22 mouse cellular contexts compared by ENCODE assay signal in the genomic region with DNA sequence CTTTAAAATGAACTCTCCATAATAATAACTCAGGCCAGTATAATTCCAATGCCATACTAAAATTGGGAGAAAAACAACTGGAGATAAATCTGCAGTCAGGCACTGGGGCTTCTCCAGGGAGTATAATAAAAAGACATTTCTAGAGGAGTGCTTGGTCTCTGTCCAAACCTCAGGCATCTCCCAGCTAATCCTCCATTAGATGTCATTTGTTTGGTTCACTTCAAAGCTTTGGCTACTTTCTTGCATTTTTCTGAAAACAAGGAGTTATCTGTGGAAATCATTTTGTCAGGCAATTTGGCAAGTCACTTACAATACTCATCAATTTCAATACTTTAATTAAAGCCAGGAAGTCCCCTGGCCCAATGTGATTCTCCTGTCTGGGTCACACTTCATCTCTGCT.
DNase-seq lines count a peak whose midpoint lies in the region; ATAC-seq lines count a peak whose summit lies in the region.
"Had no signal": no experiment of that assay in that cellular context is flagged by ENCODE, and none has a peak within 500 bp of the region (broad histone marks: within the 10 kb centered on the region; RNA-seq: fewer than 3 reads in every experiment).

No protein-coding gene starts in this region.

- H3K4me2 ChIP-seq in embryonic facial prominence, embryonic 14.5 days (ENCODE audit: low read depth, low read length) = no peak overlapping the region
- H3K4me2 ChIP-seq in lung, embryonic 15.5 days = no peak overlapping the region
- H3K4me2 ChIP-seq: embryonic facial prominence, embryonic 15.5 days; forebrain, embryonic 15.5 days; heart, embryonic 13.5 days had no signal

- no peaks in the 10 kb centered on the region for H3K4me1 ChIP-seq in embryonic facial prominence, embryonic 14.5 days (ENCODE audit: control insufficient read depth, insufficient read depth, low read length)
- peaks cover 7% of the 10 kb centered on the region for H3K4me1 ChIP-seq in embryonic facial prominence, embryonic 10.5 days
- H3K4me1 ChIP-seq in lung, embryonic 15.5 days = 0 out of 2 replicates have a peak, but pooled peaks cover 4% of the 10 kb centered on the region
- H3K4me1 ChIP-seq: embryonic facial prominence, embryonic 15.5 days had no signal

- no peaks in the 10 kb centered on the region for H3K36me3 ChIP-seq in embryonic facial prominence, embryonic 14.5 days (ENCODE audit: control insufficient read depth, insufficient read depth, low read length)
- H3K36me3 ChIP-seq in embryonic facial prominence, embryonic 10.5 days (replicated peaks) = no peaks in the 10 kb centered on the region
- no peaks in the 10 kb centered on the region for H3K36me3 ChIP-seq in lung, embryonic 15.5 days
- H3K36me3 ChIP-seq: embryonic facial prominence, embryonic 15.5 days; forebrain, embryonic 10.5 days; forebrain, embryonic 15.5 days; G1E; heart, embryonic 13.5 days had no signal

- H3K9me3 ChIP-seq in embryonic facial prominence, embryonic 14.5 days (ENCODE audit: control insufficient read depth, low read length) = no peaks in the 10 kb centered on the region
- H3K9me3 ChIP-seq in embryonic facial prominence, embryonic 10.5 days = no peaks in the 10 kb centered on the region
- no peaks in the 10 kb centered on the region for H3K9me3 ChIP-seq in lung, embryonic 15.5 days
- H3K9me3 ChIP-seq: embryonic facial prominence, embryonic 15.5 days; forebrain, embryonic 10.5 days; forebrain, embryonic 15.5 days; G1E; heart, embryonic 13.5 days had no signal

- no peak overlapping the region for H3K4me3 ChIP-seq in embryonic facial prominence, embryonic 14.5 days (ENCODE audit: low read depth, low read length)
- H3K4me3 ChIP-seq in embryonic facial prominence, embryonic 10.5 days = no peak overlapping the region
- H3K4me3 ChIP-seq in lung, embryonic 15.5 days = no peak overlapping the region
- H3K4me3 ChIP-seq: embryonic facial prominence, embryonic 15.5 days; erythroblast, embryonic 14.5 days; forebrain, embryonic 10.5 days; forebrain, embryonic 15.5 days; heart, embryonic 13.5 days had no signal

- no peak for ATAC-seq in embryonic facial prominence, embryonic 14.5 days (ENCODE audit: low read depth)
- ATAC-seq in lung, embryonic 15.5 days (ENCODE audit: borderline replicate concordance, extremely low read depth, low FRiP score, low TSS enrichment) = peak; percentile 68; the same call in 1 of the 2 replicates
- ATAC-seq: CD4-positive, CD25-positive, alpha-beta regulatory T cell, adult 4 months; forebrain, embryonic 15.5 days had no signal

- no peak overlapping the region for H3K27ac ChIP-seq in embryonic facial prominence, embryonic 14.5 days (replicated peaks; ENCODE audit: low read depth, low read length)
- H3K27ac ChIP-seq in embryonic facial prominence, embryonic 10.5 days (replicated peaks) = no peak overlapping the region
- H3K27ac ChIP-seq in lung, embryonic 15.5 days = no peak overlapping the region
- H3K27ac ChIP-seq: embryonic facial prominence, embryonic 15.5 days; forebrain, embryonic 10.5 days; forebrain, embryonic 15.5 days; heart, embryonic 13.5 days had no signal

- DNase-seq in embryonic facial prominence, embryonic 14.5 days (ENCODE audit: low spot score) = peak; percentile 35
- DNase-seq in embryonic facial prominence, embryonic 10.5 days (ENCODE audit: low spot score) = no peak
- DNase-seq in kidney, postnatal 10 days = peak; percentile 38
- DNase-seq in kidney, adult 18-20 months = no peak
- no peak for DNase-seq in lung, postnatal 4 days
- DNase-seq in Muller cell, postnatal 12 days (ENCODE audit: inconsistent ontology term) = peak; percentile 94
- DNase-seq: adrenal gland, postnatal 10 days; B cell, adult 2 months; cerebellum, adult 18-20 months; cerebellum, adult 9-11 months; cerebellum, postnatal 36 days; gastrocnemius, postnatal 36 days; heart, adult 11 months; heart, postnatal 36 days had no signal

- H3K9ac ChIP-seq in embryonic facial prominence, embryonic 14.5 days (ENCODE audit: low read depth, low read length) = no peak overlapping the region
- H3K9ac ChIP-seq in lung, embryonic 15.5 days = no peak overlapping the region
- H3K9ac ChIP-seq: embryonic facial prominence, embryonic 15.5 days; forebrain, embryonic 15.5 days; heart, embryonic 13.5 days had no signal

- no peaks in the 10 kb centered on the region for H3K27me3 ChIP-seq in embryonic facial prominence, embryonic 14.5 days (replicated peaks; ENCODE audit: control insufficient read depth, insufficient read depth, low read length)
- H3K27me3 ChIP-seq in embryonic facial prominence, embryonic 10.5 days (replicated peaks; ENCODE audit: low read depth, poor library complexity, severe bottlenecking) = no peaks in the 10 kb centered on the region
- no peaks in the 10 kb centered on the region for H3K27me3 ChIP-seq in lung, embryonic 15.5 days
- H3K27me3 ChIP-seq: embryonic facial prominence, embryonic 15.5 days; forebrain, embryonic 15.5 days; heart, embryonic 13.5 days had no signal

Comparison
In these comparisons a context has a peak if more than half of its experiments do, and no peak if none do; other contexts are left out.
1. DNase-seq: peak in embryonic facial prominence, embryonic 14.5 days (single experiment), kidney, postnatal 10 days (single experiment) and Muller cell, postnatal 12 days (single experiment); none in embryonic facial prominence, embryonic 10.5 days (single experiment), kidney, adult 18-20 months (single experiment) and lung, postnatal 4 days (0 of 2).